Mouse (Mus musculus) forebrain, embryonic 13.5 days (tissue): ENCODE results near the gene Adgra1. TPM values are rescaled to one million over a fixed set of nuclear protein-coding genes. Genes with fewer than 3 reads are reported as not detected.

Source experiments
- ATAC-seq: fragments of 200-750 bp; cut with Nextera tagmentation; 2 replicates; pipeline ENCODE4 v1.8.0; 2017
- H3K27ac ChIP-seq: fragments of 300-500 bp; sonication (generic); 2 replicates; pipeline ENCODE4 v1.5.1; 2015; ENCODE audit warnings: inconsistent platforms, mild to moderate bottlenecking, moderate library complexity
- H3K27me3 ChIP-seq: fragments of 300-500 bp; sonication (generic); 2 replicates; pipeline ENCODE4 v1.6.1; 2015; ENCODE audit warnings: mild to moderate bottlenecking, inconsistent platforms
- H3K36me3 ChIP-seq: fragments of 300-500 bp; sonication (generic); 2 replicates; pipeline ENCODE4 v1.6.1; 2015; ENCODE audit warnings: mild to moderate bottlenecking, inconsistent platforms; ENCODE audit not compliant: poor library complexity, severe bottlenecking
- H3K4me1 ChIP-seq: fragments of 300-500 bp; sonication (generic); 2 replicates; pipeline ENCODE4 v1.6.1; 2015; ENCODE audit warnings: inconsistent platforms
- H3K4me2 ChIP-seq: fragments of 300-500 bp; sonication (generic); 2 replicates; pipeline ENCODE4 v1.6.1; 2015; ENCODE audit warnings: inconsistent platforms, mild to moderate bottlenecking, moderate library complexity
- H3K4me3 ChIP-seq: fragments of 300-500 bp; sonication (generic); 2 replicates; pipeline ENCODE4 v1.5.1; 2015; ENCODE audit warnings: mild to moderate bottlenecking, inconsistent platforms
- H3K9ac ChIP-seq: fragments of 300-500 bp; sonication (generic); 2 replicates; pipeline ENCODE4 v1.6.1; 2015; ENCODE audit warnings: mild to moderate bottlenecking, inconsistent platforms
- H3K9me3 ChIP-seq: fragments of 300-500 bp; sonication (generic); replicated peaks from 2 replicates; pipeline ENCODE4 v1.6.1; 2016; ENCODE audit warnings: inconsistent platforms
- WGBS: fragments of 180-500 bp; shearing (Covaris S2); methylation state at CpG from one replicate; pipeline ENCODE4 v1.1.7; 2015; 5-methylcytosine and 5-hydroxymethylcytosine counted together
- polyA plus RNA-seq: library from polyadenylated mRNA; unstranded; fragments of >200 nt; fragmentation: Nextera tagmentation; extraction: Ambion mirVana; gene quantifications from 2 replicates; pipeline ENCODE4 v1.2.1, GENCODE M21; 2015

Gene Adgra1
- polyA plus RNA-seq, 1 experiment from 2014 or later, result 13.7 TPM

GRCm38 (mm10) chr7:139822301-139823010 lies 11.5 kb upstream of the Adgra1 start:
- H3K36me3 ChIP-seq, result no peaks in the 10 kb centered on the region
- no peak overlapping the region for H3K4me3 ChIP-seq
- no peak overlapping the region for H3K4me2 ChIP-seq
- ATAC-seq, result no peak
- H3K27me3 ChIP-seq, result no peaks in the 10 kb centered on the region
- WGBS, result 81% methylated on average over 12 of the region's 12 CpGs
- no peaks in the 10 kb centered on the region for H3K4me1 ChIP-seq
- H3K9ac ChIP-seq, result no peak overlapping the region
- no peaks in the 10 kb centered on the region for H3K9me3 ChIP-seq
- no peak overlapping the region for H3K27ac ChIP-seq

- Histone ChIP-seq H3K27ac (no peak overlapping the region), H3K4me1 (no peaks in the 10 kb centered on the region), H3K36me3 (no peaks in the 10 kb centered on the region), H3K9ac (no peak overlapping the region), H3K4me3 (no peak overlapping the region), H3K27me3 (peaks cover 6% of the 10 kb centered on the region; the same call in 1 of the 2 replicates), H3K4me2 (no peak overlapping the region), H3K9me3 (no peaks in the 10 kb centered on the region)
- no peak for ATAC-seq
- 14% methylated on average over 9 of the region's 9 CpGs for WGBS
These were observed 6.3 kb upstream of the Adgra1 start for GRCm38 (mm10) chr7:139827687-139828086.

GRCm38 (mm10) chr7:139833532-139833931 lies 442 bp upstream of the Adgra1 start:
- Histone ChIP-seq H3K36me3 (no peaks in the 10 kb centered on the region), H3K4me3 (peak overlapping the region; percentile 41), H3K27ac (peak overlapping the region; percentile 85; the same call in 1 of the 2 replicates), H3K27me3 (peaks cover 17% of the 10 kb centered on the region), H3K4me1 (peaks cover 37% of the 10 kb centered on the region), H3K4me2 (peak overlapping the region; percentile 72), H3K9ac (peak overlapping the region; percentile 56), H3K9me3 (no peaks in the 10 kb centered on the region)
- WGBS, result 30% methylated on average over 5 of the region's 5 CpGs
- ATAC-seq, result no peak

- Histone ChIP-seq H3K36me3 (no peaks in the 10 kb centered on the region), H3K4me1 (peaks cover 37% of the 10 kb centered on the region), H3K4me2 (peak overlapping the region; percentile 72), H3K9ac (no peak overlapping the region; the same call in 1 of the 2 replicates), H3K4me3 (peak overlapping the region; percentile 41), H3K27ac (peak overlapping the region; percentile 62), H3K9me3 (no peaks in the 10 kb centered on the region), H3K27me3 (peaks cover 17% of the 10 kb centered on the region)
- peak; percentile 73 for ATAC-seq
- 21% methylated on average over 15 of the region's 15 CpGs for WGBS
These were observed 1.5 kb downstream of the Adgra1 start for GRCm38 (mm10) chr7:139835140-139836131.

- H3K36me3 ChIP-seq, result no peaks in the 10 kb centered on the region; the same call in 1 of the 2 replicates
- H3K27me3 ChIP-seq, result peaks cover 8% of the 10 kb centered on the region; the same call in 1 of the 2 replicates
- H3K27ac ChIP-seq, result no peak overlapping the region
- H3K4me3 ChIP-seq, result no peak overlapping the region
- no peak for ATAC-seq
- H3K9me3 ChIP-seq, result no peaks in the 10 kb centered on the region
- H3K4me1 ChIP-seq, result peaks cover 15% of the 10 kb centered on the region
- H3K4me2 ChIP-seq, result no peak overlapping the region
- H3K9ac ChIP-seq, result no peak overlapping the region
- 87% methylated on average over 11 of the region's 11 CpGs for WGBS
These were observed 6.6 kb downstream of the Adgra1 start for GRCm38 (mm10) chr7:139840443-139841168.

- Histone ChIP-seq H3K4me2 (no peak overlapping the region), H3K9ac (no peak overlapping the region), H3K27ac (no peak overlapping the region), H3K27me3 (no peaks in the 10 kb centered on the region), H3K4me1 (no peaks in the 10 kb centered on the region), H3K36me3 (no peaks in the 10 kb centered on the region; the same call in 1 of the 2 replicates), H3K4me3 (no peak overlapping the region), H3K9me3 (no peaks in the 10 kb centered on the region)
- WGBS, result 56% methylated on average over 6 of the region's 6 CpGs
- ATAC-seq, result no peak
These were observed 8.4 kb downstream of the Adgra1 start for GRCm38 (mm10) chr7:139842397-139842796.

- WGBS, result 57% methylated on average over 5 of the region's 5 CpGs
- no peak for ATAC-seq
- H3K4me3 ChIP-seq, result no peak overlapping the region
- no peaks in the 10 kb centered on the region; the same call in 1 of the 2 replicates for H3K36me3 ChIP-seq
- no peak overlapping the region for H3K4me2 ChIP-seq
- no peaks in the 10 kb centered on the region for H3K9me3 ChIP-seq
- H3K9ac ChIP-seq, result no peak overlapping the region
- no peaks in the 10 kb centered on the region for H3K27me3 ChIP-seq
- no peaks in the 10 kb centered on the region for H3K4me1 ChIP-seq
- no peak overlapping the region for H3K27ac ChIP-seq
These were observed 9.2 kb downstream of the Adgra1 start for GRCm38 (mm10) chr7:139843140-139843539.

GRCm38 (mm10) chr7:139843776-139844175 lies 9.8 kb downstream of the Adgra1 start:
- no peak for ATAC-seq
- whole genome bisulfite sequencing, result 69% methylated on average over 5 of the region's 5 CpGs

GRCm38 (mm10) chr7:139845101-139845500 lies 11.1 kb downstream of the Adgra1 start:
- Histone ChIP-seq H3K4me3 (no peak overlapping the region), H3K4me2 (no peak overlapping the region), H3K9me3 (no peaks in the 10 kb centered on the region), H3K36me3 (no peaks in the 10 kb centered on the region; the same call in 1 of the 2 replicates), H3K9ac (no peak overlapping the region), H3K27me3 (no peaks in the 10 kb centered on the region), H3K27ac (no peak overlapping the region), H3K4me1 (peaks cover 10% of the 10 kb centered on the region)
- 82% methylated on average over 2 of the region's 2 CpGs for WGBS
- ATAC-seq, result no peak

More at GRCm38 (mm10) chr7:139843776-139844175, 9.8 kb downstream of the Adgra1 start:
- Histone ChIP-seq H3K4me1 (no peaks in the 10 kb centered on the region), H3K9ac (no peak overlapping the region), H3K4me2 (no peak overlapping the region), H3K9me3 (no peaks in the 10 kb centered on the region), H3K36me3 (no peaks in the 10 kb centered on the region; the same call in 1 of the 2 replicates), H3K27me3 (no peaks in the 10 kb centered on the region), H3K4me3 (no peak overlapping the region), H3K27ac (no peak overlapping the region)

- ATAC-seq, result peak; percentile 80
- Histone ChIP-seq H3K4me1 (peaks cover 25% of the 10 kb centered on the region), H3K36me3 (no peaks in the 10 kb centered on the region), H3K27me3 (no peaks in the 10 kb centered on the region), H3K27ac (peak overlapping the region; percentile 57), H3K4me3 (no peak overlapping the region), H3K9me3 (no peaks in the 10 kb centered on the region), H3K4me2 (0 out of 2 replicates have a peak overlapping the region, but pooled peaks have one; percentile 1), H3K9ac (peak overlapping the region; percentile 26; the same call in 1 of the 2 replicates)
- WGBS, result 8% methylated on average over 6 of the region's 6 CpGs
These were observed 16.2 kb downstream of the Adgra1 start for GRCm38 (mm10) chr7:139850152-139850551.

GRCm38 (mm10) chr7:139850677-139851076 lies 16.7 kb downstream of the Adgra1 start:
- H3K36me3 ChIP-seq, result no peaks in the 10 kb centered on the region
- no peaks in the 10 kb centered on the region for H3K9me3 ChIP-seq
- H3K4me1 ChIP-seq, result peaks cover 25% of the 10 kb centered on the region
- H3K4me2 ChIP-seq, result no peak overlapping the region
- H3K9ac ChIP-seq, result no peak overlapping the region; the same call in 1 of the 2 replicates
- 75% methylated on average over 5 of the region's 5 CpGs for WGBS
- no peaks in the 10 kb centered on the region for H3K27me3 ChIP-seq
- ATAC-seq, result peak; percentile 29
- peak overlapping the region; percentile 57 for H3K27ac ChIP-seq
- no peak overlapping the region for H3K4me3 ChIP-seq
